Mouse (Mus musculus) left cerebral cortex, adult 8-10 months (tissue): ENCODE data around the gene Tshz2. TPM values are rescaled to one million over a fixed set of nuclear protein-coding genes. Genes with fewer than 3 reads are reported as not detected.

Source experiments
- DNase-seq, 2 experiments: peaks; one replicate each; pipeline ENCODE4 v3.0.0; 2022; ENCODE audit warnings: low spot score in 2 of 2
- total RNA-seq, 4 experiments: library from RNA; stranded (reverse); gene quantifications; 2 replicates each; pipeline ENCODE4 v1.2.4; 2022

Gene Tshz2
- total RNA-seq, 4 experiments from 2014 or later = 51.2 to 64.0 (median 56.5) TPM

DNA sequence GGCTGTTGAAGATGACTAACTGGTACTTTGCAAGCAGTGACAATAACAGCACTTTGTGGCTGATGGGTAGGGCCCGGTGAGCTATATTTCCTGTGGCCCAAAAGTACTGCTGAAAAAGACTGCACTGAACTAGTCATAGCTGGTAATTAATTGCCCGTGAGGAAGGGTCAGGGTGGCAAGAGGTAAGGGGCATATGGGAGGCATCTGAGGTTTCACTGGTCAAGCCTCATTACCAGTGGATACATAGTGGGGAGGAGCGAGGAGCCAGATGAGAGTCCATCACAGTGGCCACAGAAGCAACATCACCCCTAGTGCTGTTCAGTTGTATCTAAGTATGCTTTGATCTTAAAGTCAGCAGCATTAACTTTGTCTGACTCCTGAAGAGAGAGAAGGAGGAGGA, 2.7 kb upstream of the Tshz2 start:
- DNase-seq = no peak

DNA sequence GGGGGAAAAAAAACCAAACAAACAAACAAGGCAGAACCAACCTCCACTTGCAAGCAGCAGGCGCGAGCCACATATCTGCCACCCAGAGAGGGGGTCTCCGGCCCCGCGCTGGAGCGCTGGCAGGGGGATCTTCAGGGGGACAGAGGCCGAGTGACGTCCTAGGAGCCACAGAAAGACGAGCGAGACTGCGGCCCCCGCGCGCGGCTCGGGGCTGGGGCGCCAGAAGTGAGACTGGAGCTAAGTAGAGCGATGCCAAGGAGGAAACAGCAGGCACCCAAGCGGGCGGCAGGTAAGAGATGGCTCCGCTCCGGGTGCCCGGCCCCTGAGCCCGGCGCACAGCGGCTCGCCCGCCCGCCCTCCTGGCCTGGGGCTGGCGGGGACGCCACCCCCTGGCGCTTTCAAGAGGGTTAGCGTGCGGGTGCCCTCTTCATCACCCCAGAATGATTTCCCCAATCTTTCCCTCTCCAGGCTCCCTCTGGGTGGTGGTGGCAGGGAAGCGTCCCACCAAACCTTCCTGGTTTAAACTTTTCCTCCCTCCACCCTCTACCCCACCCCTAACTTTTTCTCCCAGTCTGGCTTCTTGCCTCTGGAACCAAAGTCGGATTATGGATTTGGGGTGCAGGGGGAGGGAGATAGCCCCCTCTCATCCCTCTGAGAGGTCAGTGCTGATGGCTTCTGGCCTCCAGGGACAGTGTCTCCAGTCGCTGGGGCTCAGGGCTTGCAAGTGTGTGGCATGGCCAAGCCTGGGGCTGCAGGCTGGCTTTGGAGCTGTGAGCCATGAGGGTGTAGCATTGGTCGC, 877 bp downstream of the Tshz2 start:
- no peak for DNase-seq

- DNase-seq = no peak
Measured at GRCm38 (mm10) chr2:169634619-169635382, 2.0 kb downstream of the Tshz2 start.

DNA sequence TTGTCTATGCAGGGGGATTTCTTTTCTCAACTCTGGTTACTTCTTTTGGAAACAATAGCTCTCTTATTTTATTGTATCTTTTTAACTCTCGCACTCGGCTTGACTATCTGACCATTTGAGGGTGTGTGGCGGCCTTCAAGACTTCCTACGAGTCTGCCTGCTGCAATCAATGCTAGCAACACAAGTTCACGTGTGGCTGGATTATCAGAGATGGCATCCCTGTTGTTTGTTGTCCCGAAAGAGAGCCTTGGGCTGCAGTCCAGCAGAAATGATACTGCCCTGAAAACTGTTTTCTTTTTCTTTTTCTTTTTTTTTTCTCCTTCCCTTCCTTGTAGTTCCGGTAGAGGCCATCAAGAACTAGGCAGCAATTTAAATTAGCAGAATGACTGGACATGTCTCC, 2.6 kb downstream of the Tshz2 start:
- DNase-seq = no peak

DNA sequence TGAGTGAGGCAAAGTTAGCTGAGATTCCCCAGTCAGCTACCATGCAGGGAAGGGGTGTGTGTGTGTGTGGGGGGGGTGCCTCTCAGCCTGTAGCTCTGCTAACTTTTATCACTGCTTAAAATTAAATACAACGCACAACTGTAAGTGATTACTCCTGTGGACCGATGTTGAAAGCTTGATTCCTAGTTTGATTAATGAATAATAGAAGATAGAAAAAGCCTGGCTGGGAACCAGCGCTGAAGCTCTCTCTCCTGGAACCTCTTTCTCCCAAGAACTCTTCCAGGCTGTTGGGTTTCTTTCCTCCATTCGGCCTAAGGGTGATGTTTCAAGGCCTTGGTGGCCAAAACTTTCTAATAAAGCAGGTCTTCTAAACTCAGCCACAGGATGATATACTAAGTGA, 3.6 kb downstream of the Tshz2 start:
- DNase-seq = no peak

- no peak for DNase-seq
Measured at GRCm38 (mm10) chr2:169641547-169641946, 8.7 kb downstream of the Tshz2 start.

GRCm38 (mm10) chr2:169642420-169642819, 9.6 kb downstream of the Tshz2 start:
- DNase-seq = no peak

DNA sequence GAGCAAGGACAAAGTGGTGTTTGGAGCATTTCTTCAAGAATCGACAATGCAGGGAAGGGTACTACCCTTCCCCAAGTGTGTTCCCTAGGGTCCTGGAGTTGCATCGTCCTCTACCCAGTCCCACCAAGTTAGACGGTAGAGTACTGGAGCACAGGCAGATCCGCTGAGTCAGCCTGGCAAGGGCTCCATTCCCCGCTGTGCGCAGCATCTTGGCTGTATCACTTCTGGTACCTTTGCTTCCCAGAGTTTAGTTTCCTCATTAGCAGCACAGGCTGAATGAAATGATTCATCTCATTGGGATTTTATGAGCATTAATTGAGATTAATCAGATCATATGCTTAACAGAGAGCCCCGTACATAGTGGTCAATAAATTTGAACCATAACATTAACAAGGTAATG, 14.3 kb downstream of the Tshz2 start:
- no peak for DNase-seq

GRCm38 (mm10) chr2:169649262-169649885, 16.6 kb downstream of the Tshz2 start:
- no peak for DNase-seq

DNA sequence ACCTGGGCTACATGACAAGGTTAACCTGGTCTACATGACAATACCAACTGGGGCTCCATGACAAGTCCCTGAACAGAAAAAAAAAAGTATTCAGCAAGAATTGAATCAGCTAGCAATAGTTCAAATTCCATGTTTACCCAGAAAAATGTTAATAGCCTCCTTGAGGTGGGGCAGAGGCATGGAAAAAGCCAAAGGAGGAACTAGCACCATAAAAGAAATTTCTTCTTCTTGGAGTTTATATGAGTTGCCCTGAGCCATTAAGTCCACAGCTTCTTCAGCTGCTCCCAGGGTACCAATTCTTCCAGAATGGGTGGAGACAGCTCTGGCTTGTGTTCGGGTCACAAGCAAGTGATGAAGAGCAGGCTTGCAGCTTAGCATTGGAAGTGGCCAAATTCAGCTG, 20.5 kb downstream of the Tshz2 start:
- no peak for DNase-seq

DNA sequence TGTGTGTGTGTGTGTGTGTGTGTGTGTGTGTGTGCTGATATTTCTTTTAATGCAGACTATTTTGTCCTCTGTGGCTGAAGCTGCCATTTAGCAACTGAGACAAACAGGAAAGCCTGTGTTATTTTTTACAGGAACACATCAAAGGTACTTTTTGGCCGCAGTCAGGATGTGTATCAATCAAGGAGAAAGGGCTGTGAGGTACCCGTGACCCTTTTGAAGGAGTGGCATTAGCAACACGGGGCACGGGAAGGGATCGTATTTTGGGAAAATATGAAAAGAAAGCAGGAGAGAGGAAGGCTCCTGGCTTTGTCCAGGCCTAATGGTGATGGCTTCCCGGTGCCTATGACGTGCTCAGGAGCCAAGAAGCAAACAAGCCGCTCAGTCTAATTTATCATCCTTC, 31.0 kb downstream of the Tshz2 start:
- DNase-seq = no peak

DNA sequence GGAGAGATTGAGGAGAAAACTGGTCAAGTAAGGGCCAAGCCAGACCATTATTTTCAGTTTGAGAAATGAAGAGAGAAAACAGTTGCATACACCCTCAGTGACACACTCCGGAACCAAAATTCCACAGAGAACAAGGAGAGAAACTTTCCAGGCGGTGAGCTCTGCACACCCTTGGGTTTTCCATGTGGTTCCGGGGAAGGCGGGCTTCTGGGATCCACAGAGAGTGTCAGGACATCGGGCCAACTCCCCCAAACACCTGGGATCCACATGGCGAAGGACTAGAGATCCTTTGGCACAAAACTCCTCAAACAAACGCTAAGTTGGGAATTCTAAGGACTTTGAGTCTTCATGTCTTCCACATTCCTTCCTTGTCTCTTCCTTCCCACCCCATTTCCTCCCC, 38.5 kb downstream of the Tshz2 start:
- DNase-seq = no peak

DNA sequence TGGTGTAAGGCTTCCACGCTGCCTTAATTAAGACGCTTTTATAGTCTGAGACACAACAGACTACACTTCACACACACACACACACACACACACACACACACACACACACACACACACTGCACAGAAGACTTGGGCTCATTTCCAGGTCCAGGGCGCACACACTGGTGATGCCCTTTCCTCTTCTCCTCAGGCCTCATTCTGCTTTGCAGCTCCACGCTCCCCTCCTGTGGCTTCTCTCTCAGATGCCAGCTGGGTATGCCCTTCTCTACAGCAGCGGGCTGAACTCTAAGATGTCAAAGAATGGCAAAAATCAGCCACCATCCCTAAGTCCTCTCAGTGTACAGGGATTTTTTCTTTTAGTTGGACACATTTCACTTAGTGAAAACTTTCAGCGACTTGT, 41.0 kb downstream of the Tshz2 start:
- no peak for DNase-seq

DNA sequence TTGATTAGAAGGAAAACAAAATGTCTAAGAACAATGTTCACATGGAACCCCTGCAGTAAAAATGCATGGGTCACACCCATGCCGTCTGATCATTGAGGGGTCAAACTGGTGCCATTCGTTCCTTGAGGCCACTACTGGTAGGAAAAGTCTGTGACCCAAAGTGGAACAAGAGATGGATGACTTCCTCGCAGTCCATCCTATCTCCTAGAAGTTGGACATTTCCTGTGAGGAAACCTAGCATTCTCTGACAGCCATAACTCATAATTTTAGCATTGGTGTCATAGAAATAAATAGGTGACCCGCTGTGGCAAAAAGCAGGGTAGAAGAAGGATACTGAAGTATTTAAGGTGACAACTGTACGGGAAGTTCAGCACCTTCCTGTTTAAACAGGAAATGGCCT, 41.4 kb downstream of the Tshz2 start:
- no peak for DNase-seq

DNA sequence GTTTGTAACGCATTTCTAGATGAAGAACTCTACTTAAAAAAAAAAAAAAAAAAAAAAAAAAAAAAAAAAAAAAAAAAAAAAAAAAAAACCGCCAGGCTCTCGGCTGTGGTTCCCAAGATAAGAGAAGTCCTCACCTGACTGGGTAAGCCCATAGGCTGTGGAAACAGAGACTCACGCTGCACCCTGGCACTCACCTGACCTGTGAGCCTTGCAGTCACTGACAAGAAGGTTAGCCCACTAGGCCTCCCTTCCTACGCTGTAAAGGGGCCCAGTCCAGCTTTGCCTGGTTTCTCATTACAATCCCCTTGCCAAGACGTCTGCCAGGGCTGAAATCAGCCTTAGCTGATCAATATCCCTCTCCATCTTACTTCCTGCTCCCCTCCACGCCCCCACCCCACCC, 46.5 kb downstream of the Tshz2 start:
- DNase-seq = no peak

- DNase-seq = no peak
Measured at GRCm38 (mm10) chr2:169679951-169680350, 47.1 kb downstream of the Tshz2 start.

DNA sequence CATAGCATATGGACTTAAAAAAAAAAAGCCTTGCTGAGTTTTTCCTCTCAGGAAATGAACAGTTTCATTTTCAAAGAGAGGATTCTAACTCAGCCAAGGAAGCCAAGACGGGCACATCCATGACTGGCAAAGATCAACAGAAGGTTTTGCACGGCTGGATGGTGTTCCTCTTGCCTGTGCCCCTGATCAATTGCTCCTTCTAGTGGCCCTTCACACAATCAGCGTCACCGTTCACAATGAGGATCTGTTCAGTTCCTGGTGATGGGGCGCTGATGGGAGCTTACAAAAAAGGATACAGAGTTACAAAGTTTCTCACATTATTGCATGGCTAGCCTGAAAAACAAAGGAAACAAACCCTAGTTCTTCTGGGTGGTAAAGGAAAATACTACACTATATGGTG, 52.4 kb downstream of the Tshz2 start:
- DNase-seq = no peak

- no peak for DNase-seq
Measured at GRCm38 (mm10) chr2:169685747-169686146, 52.9 kb downstream of the Tshz2 start.

DNA sequence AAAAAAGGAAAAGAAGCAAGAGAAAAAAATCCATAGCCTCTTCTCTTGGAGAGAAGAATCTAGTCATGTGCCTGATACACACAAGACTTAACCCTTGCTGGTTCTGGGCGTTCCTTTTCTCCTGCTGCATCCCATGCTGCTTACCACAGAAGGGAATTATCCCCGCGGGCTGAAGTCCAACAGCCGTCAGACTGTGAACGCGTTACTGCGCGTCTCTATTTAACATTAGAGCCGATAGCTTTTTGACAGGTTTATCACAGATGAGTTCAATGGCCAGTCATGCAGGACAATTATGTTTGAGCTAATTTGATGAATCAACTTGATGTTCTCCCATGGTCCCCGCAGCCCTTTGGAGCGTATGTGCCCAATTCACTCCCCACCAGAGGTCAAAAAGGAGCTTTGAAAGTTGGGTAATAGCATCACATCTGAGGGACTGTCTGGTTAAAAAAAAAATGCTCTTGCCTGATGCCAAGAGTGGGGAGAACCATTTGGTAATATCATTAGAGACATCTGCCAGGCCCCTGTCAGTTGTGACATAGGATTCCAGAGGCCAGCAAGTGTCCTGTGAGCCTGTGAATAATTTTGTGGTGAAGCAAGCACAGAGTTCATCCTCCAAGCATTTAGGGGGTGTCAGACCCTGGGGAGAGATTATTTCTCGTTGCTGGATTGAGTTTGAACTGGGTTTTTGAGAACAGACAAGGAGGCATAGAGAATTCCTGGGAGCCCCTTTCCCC, 54.1 kb downstream of the Tshz2 start:
- DNase-seq = no peak

DNA sequence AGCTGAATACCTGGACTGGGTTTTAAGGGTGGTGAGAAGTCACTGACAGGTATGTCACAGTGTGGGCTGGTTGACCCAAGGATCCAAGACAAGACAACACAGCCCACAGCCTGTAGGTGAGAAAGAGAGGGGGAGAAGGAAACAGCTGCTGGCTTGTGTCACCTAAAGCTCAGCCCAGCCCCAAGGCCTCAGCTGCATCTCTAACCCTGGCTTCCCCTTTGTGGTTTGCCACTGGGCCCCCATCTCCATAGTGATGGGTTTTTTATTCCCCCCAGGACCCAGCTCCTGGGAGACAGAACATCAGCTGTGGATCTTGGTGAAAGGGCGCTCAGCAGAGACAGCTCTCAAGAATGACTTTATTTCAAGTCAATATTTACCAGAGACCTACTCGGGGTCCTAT, 57.2 kb downstream of the Tshz2 start:
- no peak for DNase-seq

DNA sequence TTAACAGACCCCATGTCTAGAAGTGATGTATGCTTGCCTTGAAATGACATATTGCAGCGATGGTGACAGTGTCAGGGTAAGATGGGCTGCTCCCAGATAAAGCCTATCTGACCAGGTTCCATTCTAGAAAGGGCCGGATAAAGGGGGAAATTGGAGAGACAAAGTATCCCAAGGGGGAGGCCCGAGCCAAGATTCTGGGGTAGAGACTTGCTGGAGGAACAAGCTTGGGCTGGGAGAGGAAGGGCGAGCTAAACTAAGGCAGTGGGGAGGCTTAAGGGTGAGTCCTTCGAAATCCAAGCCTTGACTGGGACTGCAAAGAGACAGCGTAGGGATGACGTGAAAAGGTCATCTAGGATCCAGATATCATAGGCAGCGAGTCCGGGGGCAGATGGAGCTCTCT, 61.7 kb downstream of the Tshz2 start:
- DNase-seq = no peak

DNA sequence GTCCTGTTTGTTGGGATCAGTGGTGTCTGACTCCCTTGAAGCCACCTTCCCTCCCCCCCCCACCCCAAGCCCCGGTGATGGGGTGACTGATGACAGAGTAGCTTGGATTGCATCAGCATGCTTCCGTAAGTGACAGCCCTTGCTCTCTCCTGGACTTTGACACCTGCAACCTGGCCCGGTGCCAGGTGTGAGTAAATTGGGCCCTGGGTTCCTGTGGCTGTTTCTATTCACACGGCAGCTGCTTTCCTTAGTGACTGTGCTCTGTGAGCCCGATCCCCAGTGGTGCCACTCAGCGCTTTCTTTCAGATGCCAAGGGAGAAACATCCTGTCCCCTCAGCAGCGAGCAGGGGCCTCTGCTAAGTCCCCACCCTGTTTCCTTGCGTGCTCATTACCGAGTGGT, 62.2 kb downstream of the Tshz2 start:
- no peak for DNase-seq
